Mouse (Mus musculus) left cerebral cortex, adult 2 months (tissue): ENCODE measurements around the gene Gpcpd1. TPM values are rescaled to one million over a fixed set of nuclear protein-coding genes. Genes with fewer than 3 reads are reported as not detected.

Experiments
- DNase-seq, 2 experiments: peaks; one replicate each; pipeline ENCODE4 v3.0.0; 2021 to 2022; ENCODE audit warnings: low spot score in 2 of 2, mixed read lengths in 1 of 2; ENCODE audit errors: extremely low spot score in 1 of 2
- H3K27ac ChIP-seq: fragments of 200-600 bp; 2 replicates; pipeline ENCODE4 v1.8.1; 2022
- H3K4me3 ChIP-seq: fragments of 200-600 bp; 2 replicates; pipeline ENCODE4 v1.8.1; 2022
- CTCF ChIP-seq: fragments of 200-600 bp; IDR thresholded peaks from 2 replicates; pipeline ENCODE4 v1.8.1; 2022; ENCODE audit warnings: antibody characterized with exemption, mild to moderate bottlenecking, moderate library complexity
- intact Hi-C: fragments of 180-260 bp; cut with DNase I; formaldehyde crosslinking; loops from one replicate; pipeline ENCODE4 v1.15.1; 2025
- total RNA-seq, 2 experiments: library from RNA; stranded (reverse); gene quantifications; 2 replicates each; pipeline ENCODE4 v1.2.3; 2021

Gene Gpcpd1
- total RNA-seq, 2 experiments from 2014 or later: 74.2 to 86.0 TPM

- H3K27ac ChIP-seq: no peak overlapping the region
Observed at GRCm38 (mm10) chr2:132507091-132507490, 80.4 kb downstream of the Gpcpd1 start.

DNA sequence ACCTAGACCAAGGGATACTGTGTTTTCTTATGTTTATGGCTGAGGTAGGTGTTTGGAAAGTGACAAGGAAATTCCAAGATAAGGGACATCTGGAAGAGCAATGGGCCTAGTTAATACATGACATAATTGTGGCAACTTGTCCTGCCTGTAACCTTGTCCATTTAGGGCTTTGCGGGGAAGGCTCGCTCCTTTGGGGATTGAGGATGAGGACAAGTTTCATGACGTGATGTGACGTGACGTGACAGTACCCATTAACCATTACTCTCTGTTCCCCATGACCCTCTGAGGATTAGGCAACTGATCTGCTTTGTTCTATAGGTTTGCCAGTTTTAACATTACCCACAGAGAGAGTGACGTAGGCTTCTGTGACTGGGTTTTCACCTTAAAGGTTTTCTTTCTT is 81.7 kb downstream of the Gpcpd1 start:
- no peak for TF ChIP-seq CTCF
- Histone ChIP-seq H3K27ac (no peak overlapping the region), H3K4me3 (no peak overlapping the region)
- intact Hi-C loops: loop anchor here (5.0 kb wide), 1 partner anchor 129 kb away; no protein-coding TSS in a partner anchor
- DNase-seq: no peak

More at GRCm38 (mm10) chr2:132507091-132507490, 80.4 kb downstream of the Gpcpd1 start:
- intact Hi-C loops: loop anchor here (5.0 kb wide), 1 partner anchor 130 kb away; no protein-coding TSS in a partner anchor
- no peak overlapping the region for H3K4me3 ChIP-seq
- TF ChIP-seq CTCF: no peak
- DNase-seq: no peak

GRCm38 (mm10) chr2:132498344-132498743 is 89.2 kb downstream of the Gpcpd1 start:
- no peak overlapping the region for H3K27ac ChIP-seq
- H3K4me3 ChIP-seq: no peak overlapping the region
- TF ChIP-seq CTCF: no peak
- no peak for DNase-seq
- intact Hi-C loops: loop anchor here (1.0 kb wide), 1 partner anchor 182 kb away; no protein-coding TSS in a partner anchor

DNA sequence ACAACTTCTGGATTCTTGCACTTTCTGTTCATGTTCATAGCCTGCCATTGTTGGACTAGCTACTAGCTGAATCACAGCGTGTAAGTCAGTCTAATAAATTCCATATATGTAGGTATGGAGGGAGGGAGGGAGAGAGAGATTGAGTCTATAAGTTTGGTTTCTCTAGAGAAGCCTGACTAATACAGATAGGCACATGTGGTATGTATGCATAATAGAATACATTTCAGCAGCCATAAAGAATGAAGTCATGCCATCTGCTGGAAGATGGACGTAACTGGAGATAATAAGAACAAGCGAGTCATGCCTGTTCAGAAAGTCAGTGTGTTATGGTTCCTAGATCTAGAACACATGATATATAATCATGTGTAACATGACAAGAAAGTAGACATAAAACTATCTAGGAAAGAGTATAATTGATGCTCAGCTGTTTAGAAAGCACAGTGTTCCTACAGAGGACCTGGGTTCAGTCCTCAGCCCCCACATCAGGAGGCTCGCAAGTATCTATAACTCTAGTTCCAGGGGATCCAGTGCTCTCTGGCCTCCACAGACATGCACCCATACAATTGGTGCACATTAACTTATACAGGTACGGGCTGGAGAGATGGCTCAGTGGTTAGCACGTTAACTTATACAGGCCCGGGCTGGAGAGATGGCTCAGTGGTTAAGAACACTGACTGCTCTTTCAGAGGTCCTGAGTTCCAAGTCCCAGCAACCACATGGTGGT is 90.0 kb downstream of the Gpcpd1 start:
- no peak overlapping the region for H3K27ac ChIP-seq
- no peak for DNase-seq
- intact Hi-C loops: loop anchor here (1.0 kb wide), 1 partner anchor 181 kb away; no protein-coding TSS in a partner anchor
- H3K4me3 ChIP-seq: no peak overlapping the region
- TF ChIP-seq CTCF: peak; percentile 61

DNA sequence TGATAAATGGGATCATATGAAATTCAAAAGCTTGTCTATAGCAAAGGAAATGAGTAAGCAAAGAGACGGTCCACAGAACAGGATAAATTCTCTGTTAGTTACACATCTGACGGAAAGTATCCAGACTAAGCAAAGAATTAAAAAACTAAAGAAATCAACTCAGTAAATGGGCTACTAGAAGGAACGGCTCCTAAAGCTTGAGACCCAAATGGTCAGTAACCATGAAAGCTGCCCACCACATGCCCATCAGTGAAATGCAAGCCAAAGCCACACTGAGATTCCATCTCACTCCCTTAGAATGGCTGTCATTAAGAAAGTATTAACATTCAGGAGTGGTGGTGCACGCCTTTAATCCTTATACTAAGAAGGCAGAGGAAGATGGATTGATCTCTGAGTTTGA is 94.3 kb downstream of the Gpcpd1 start:
- intact Hi-C loops: no loop called here
- Histone ChIP-seq H3K27ac (no peak overlapping the region), H3K4me3 (no peak overlapping the region)
- no peak for DNase-seq
- TF ChIP-seq CTCF: no peak

- intact Hi-C loops: loop anchor here (1.0 to 5.0 kb wide), 3 partner anchors 99 to 223 kb away; partner anchors contain the start of gene Cds2
- Histone ChIP-seq H3K4me3 (no peak overlapping the region), H3K27ac (no peak overlapping the region)
- peak; percentile 59 to 64 for DNase-seq
- TF ChIP-seq CTCF: peak; percentile 92
Observed at GRCm38 (mm10) chr2:132485454-132485853, 102.1 kb downstream of the Gpcpd1 start.

GRCm38 (mm10) chr2:132481547-132481946 is 106.0 kb downstream of the Gpcpd1 start:
- Histone ChIP-seq H3K4me3 (no peak overlapping the region), H3K27ac (no peak overlapping the region)
- no peak for TF ChIP-seq CTCF
- intact Hi-C loops: no loop called here
- DNase-seq: no peak

Other genes starting within 250 kb of the Gpcpd1 start
- 1 to 10 TPM; 2.3 to 2.4 TPM for gene Prokr2, start 202.3 kb downstream of the Gpcpd1 start, total RNA-seq
- 10 to 100 TPM in 1 of 2 experiments, 1 to 10 TPM in 1; 9.6 to 10.7 TPM for gene Shld1, start 99.2 kb upstream of the Gpcpd1 start, total RNA-seq
- 100 to 1,000 TPM; 285 to 291 TPM for gene Chgb, start 193.5 kb upstream of the Gpcpd1 start, total RNA-seq
- gene Trmt6, start 228.3 kb upstream of the Gpcpd1 start, total RNA-seq: 10 to 100 TPM; 26.4 to 33.2 TPM
- gene Mcm8, start 228.4 kb upstream of the Gpcpd1 start, total RNA-seq: 1 to 10 TPM; 4.3 to 4.6 TPM